Mouse (Mus musculus) embryonic facial prominence, embryonic 11.5 days (tissue): ENCODE data around the gene Hist3h2a. TPM values are rescaled to one million over a fixed set of nuclear protein-coding genes. Genes with fewer than 3 reads are reported as not detected.

ENCODE experiments used
- ATAC-seq: fragments of 200-750 bp; cut with Nextera tagmentation; replicated peaks from 2 replicates; pipeline ENCODE4 v1.8.0; 2017; ENCODE audit warnings: low read depth; ENCODE audit not compliant: insufficient number of reproducible peaks, low FRiP score, low TSS enrichment
- DNase-seq: peaks from one replicate; pipeline ENCODE4 v3.0.0-alpha.2; 2015; ENCODE audit warnings: low spot score
- H3K27ac ChIP-seq: fragments of 300-500 bp; sonication (generic); replicated peaks from 2 replicates; pipeline ENCODE4 v1.5.1; 2014; ENCODE audit warnings: mild to moderate bottlenecking, low read depth, low read length, control low read depth
- H3K27me3 ChIP-seq: fragments of 300-500 bp; sonication (generic); 2 replicates; pipeline ENCODE4 v1.6.1; 2014; ENCODE audit warnings: mild to moderate bottlenecking, low read length, moderate library complexity, mixed read lengths; ENCODE audit not compliant: control insufficient read depth, insufficient read depth
- H3K36me3 ChIP-seq: fragments of 300-500 bp; sonication (generic); replicated peaks from 2 replicates; pipeline ENCODE4 v1.6.1; 2014; ENCODE audit warnings: low read depth, mild to moderate bottlenecking, low read length, moderate library complexity, mixed read lengths; ENCODE audit not compliant: control insufficient read depth, insufficient read depth
- H3K4me1 ChIP-seq: fragments of 300-500 bp; sonication (generic); 2 replicates; pipeline ENCODE4 v1.6.1; 2014; ENCODE audit warnings: low read length, mixed read lengths; ENCODE audit not compliant: control insufficient read depth, insufficient read depth
- H3K4me2 ChIP-seq: fragments of 300-500 bp; sonication (generic); 2 replicates; pipeline ENCODE4 v1.6.1; 2014; ENCODE audit warnings: low read depth, mild to moderate bottlenecking, control low read depth, low read length, moderate library complexity
- H3K4me3 ChIP-seq: fragments of 300-500 bp; sonication (generic); 2 replicates; pipeline ENCODE4 v1.5.1; 2014; ENCODE audit warnings: low read depth, low read length, control low read depth
- H3K9ac ChIP-seq: fragments of 300-500 bp; sonication (generic); replicated peaks from 2 replicates; pipeline ENCODE4 v1.6.1; 2014; ENCODE audit warnings: mild to moderate bottlenecking, control low read depth, low read length
- H3K9me3 ChIP-seq: fragments of 300-500 bp; sonication (generic); replicated peaks from 2 replicates; pipeline ENCODE4 v1.6.1; 2016; ENCODE audit warnings: mild to moderate bottlenecking, low read length, inconsistent platforms, mixed read lengths; ENCODE audit not compliant: control insufficient read depth
- WGBS: fragments of 180-500 bp; shearing (Covaris S2); extraction: QIAGEN DNeasy Blood & Tissue Kit; methylation state at CpG from one replicate; pipeline ENCODE4 v1.1.7; 2014; 5-methylcytosine and 5-hydroxymethylcytosine counted together
- polyA plus RNA-seq: library from polyadenylated mRNA; unstranded; fragments of >200 nt; fragmentation: Nextera tagmentation; extraction: Ambion mirVana; gene quantifications from 2 replicates; pipeline ENCODE4 v1.2.1, GENCODE M21; 2014

The Hist3h2a gene
- polyA plus RNA-seq, 1 experiment from 2014 or later, result 33.0 TPM

DNA sequence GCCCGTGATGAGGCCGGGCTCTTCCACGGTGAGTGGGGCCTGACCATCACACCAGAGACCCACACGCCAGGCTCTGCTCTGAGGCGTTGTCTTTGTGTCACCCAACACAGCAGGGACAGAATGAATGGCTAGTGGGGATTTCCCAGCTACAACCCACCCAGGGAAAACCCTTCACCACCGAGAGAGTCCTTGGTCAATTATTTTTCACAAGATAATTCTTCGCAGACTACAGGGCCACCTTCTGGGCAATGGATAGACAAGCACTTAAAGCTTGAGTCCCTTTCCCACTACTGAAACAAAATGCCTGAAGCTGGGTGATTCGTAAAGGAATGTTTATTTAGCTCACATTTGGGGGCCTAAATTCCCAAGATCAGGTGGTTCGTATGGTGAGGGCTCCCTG, 32.1 kb upstream of the Hist3h2a start:
- no peak overlapping the region for H3K9ac ChIP-seq
- WGBS, result 81% methylated on average over 9 of the region's 9 CpGs
- H3K27me3 ChIP-seq, result no peaks in the 10 kb centered on the region

DNA sequence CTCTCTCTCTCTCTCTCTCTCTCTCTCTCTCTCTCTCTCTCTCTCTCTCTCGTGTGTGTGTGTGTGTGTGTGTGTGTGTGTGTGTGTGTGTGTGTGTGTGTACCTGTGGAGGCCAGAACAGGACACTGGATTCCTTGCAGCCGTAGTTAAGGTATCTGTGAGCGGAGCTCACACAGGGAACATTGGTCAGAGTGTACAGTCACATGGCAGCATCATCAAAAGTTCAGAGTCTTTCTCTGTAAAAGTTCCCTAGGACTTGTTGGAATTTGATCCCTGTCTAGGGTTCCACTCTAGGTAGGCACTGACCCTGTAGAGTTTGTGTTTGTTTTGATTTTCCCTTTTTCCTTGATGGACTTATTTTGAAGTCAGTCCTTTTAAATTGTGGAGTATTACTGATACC, 27.8 kb upstream of the Hist3h2a start:
- H3K9me3 ChIP-seq, result no peaks in the 10 kb centered on the region
- no peaks in the 10 kb centered on the region for H3K36me3 ChIP-seq
- H3K4me1 ChIP-seq, result no peaks in the 10 kb centered on the region
- 86% methylated on average over 2 of the region's 3 CpGs for WGBS
- H3K27me3 ChIP-seq, result no peaks in the 10 kb centered on the region
- no peak overlapping the region for H3K4me2 ChIP-seq
- H3K9ac ChIP-seq, result no peak overlapping the region
- no peak overlapping the region for H3K27ac ChIP-seq
- DNase-seq, result no peak
- no peak overlapping the region for H3K4me3 ChIP-seq
- no peak for ATAC-seq

More for the DNA sequence above, 32.1 kb upstream of the Hist3h2a start:
- Histone ChIP-seq H3K4me3 (no peak overlapping the region), H3K4me1 (no peaks in the 10 kb centered on the region), H3K36me3 (no peaks in the 10 kb centered on the region), H3K27ac (no peak overlapping the region), H3K9me3 (no peaks in the 10 kb centered on the region), H3K4me2 (no peak overlapping the region)
- ATAC-seq (no peak), DNase-seq (no peak)

- H3K27me3 ChIP-seq, result no peaks in the 10 kb centered on the region
- no peak overlapping the region for H3K4me2 ChIP-seq
- 62% methylated on average over 2 of the region's 2 CpGs for WGBS
- ATAC-seq (no peak), DNase-seq (no peak)
- no peak overlapping the region for H3K9ac ChIP-seq
- no peaks in the 10 kb centered on the region for H3K4me1 ChIP-seq
- H3K4me3 ChIP-seq, result no peak overlapping the region
- H3K36me3 ChIP-seq, result peaks cover 3% of the 10 kb centered on the region; the same call in 1 of the 2 replicates
- no peak overlapping the region for H3K27ac ChIP-seq
- no peaks in the 10 kb centered on the region for H3K9me3 ChIP-seq
Observed at GRCm38 (mm10) chr11:58927053-58927452, 27.4 kb upstream of the Hist3h2a start.

DNA sequence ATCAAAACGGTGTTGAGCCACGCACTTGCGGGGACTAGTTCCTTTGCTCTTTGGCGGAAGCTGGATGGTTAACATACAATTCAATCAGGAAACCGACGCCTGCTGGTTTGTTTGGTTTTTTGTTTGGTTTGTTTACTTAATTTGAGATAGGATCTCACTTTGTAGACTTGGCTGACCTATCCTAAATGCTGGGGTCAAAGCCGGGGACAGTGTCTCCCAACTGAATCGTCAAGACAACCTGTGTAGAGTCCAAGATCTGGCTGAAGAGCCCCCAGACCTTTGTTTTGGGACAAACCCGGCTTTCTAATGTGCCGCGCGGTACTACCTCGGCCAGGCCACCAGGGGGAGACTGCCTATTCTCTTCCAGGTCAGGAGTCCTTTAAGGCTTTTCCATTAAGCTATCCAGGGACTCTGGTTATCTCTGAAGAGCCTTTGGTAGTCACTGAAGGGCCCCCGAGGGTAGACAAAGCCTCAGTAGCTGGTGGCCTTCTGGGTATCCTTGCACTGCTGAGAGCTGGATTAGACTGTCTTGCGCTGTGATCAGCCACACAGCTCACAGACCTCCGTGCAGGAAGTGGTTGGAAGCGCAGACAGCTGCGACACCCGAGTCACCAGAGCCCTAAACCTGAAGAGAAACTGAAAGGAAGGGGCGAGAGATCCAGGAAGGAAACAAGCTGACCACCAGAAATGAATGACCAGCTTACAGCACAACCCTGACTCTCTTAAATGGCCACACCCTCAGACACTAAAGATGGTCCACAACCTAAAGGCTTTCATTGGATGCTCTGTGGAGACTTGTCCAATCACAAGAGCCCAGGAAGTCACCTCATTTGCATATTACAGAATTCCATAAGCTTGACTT, 26.5 kb upstream of the Hist3h2a start:
- Histone ChIP-seq H3K4me3 (no peak overlapping the region), H3K9ac (peak overlapping the region; percentile 4; the same call in 1 of the 2 replicates), H3K4me1 (no peaks in the 10 kb centered on the region), H3K9me3 (no peaks in the 10 kb centered on the region), H3K36me3 (peaks cover 3% of the 10 kb centered on the region), H3K4me2 (no peak overlapping the region), H3K27ac (no peak overlapping the region), H3K27me3 (no peaks in the 10 kb centered on the region)
- 38% methylated on average over 20 of the region's 20 CpGs for WGBS
- ATAC-seq, result peak; percentile 49; the same call in 1 of the 2 replicates
- peak; percentile 79 for DNase-seq

- Histone ChIP-seq H3K4me1 (no peaks in the 10 kb centered on the region), H3K9ac (no peak overlapping the region), H3K4me2 (no peak overlapping the region), H3K9me3 (no peaks in the 10 kb centered on the region), H3K4me3 (no peak overlapping the region), H3K27me3 (no peaks in the 10 kb centered on the region), H3K36me3 (peaks cover 10% of the 10 kb centered on the region), H3K27ac (no peak overlapping the region)
- ATAC-seq, result no peak
- WGBS, result 66% methylated on average over 4 of the region's 4 CpGs
- no peak for DNase-seq
Observed at GRCm38 (mm10) chr11:58929055-58929454, 25.4 kb upstream of the Hist3h2a start.

- DNase-seq, result no peak
- no peak overlapping the region for H3K9ac ChIP-seq
- H3K27ac ChIP-seq, result no peak overlapping the region
- H3K4me2 ChIP-seq, result no peak overlapping the region
- H3K9me3 ChIP-seq, result no peaks in the 10 kb centered on the region
- no peaks in the 10 kb centered on the region for H3K4me1 ChIP-seq
- H3K36me3 ChIP-seq, result peaks cover 10% of the 10 kb centered on the region
- no peaks in the 10 kb centered on the region for H3K27me3 ChIP-seq
- H3K4me3 ChIP-seq, result no peak overlapping the region
- ATAC-seq, result no peak
- whole genome bisulfite sequencing, result 48% methylated on average over 3 of the region's 3 CpGs
Observed at GRCm38 (mm10) chr11:58929641-58930040, 24.8 kb upstream of the Hist3h2a start.

DNA sequence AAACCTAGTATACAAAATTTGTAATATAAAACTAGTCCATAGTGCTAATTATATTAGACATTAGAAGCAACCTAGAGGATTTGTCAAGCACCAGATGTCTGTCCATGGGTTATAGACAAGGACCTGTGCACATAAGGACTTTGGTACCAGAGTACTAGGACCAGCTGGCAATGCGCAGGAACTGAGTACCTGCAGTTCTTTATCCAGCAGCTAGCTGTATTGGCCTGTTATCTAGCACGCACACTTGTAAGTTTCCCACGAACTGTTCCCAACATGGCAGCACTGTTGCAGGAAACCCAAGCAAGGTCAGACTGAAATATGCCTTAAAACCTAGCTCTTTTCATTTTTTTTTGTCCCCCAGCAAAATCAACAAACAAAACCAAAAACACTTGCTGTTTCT, 24.2 kb upstream of the Hist3h2a start:
- Histone ChIP-seq H3K9me3 (no peaks in the 10 kb centered on the region), H3K4me1 (no peaks in the 10 kb centered on the region), H3K27me3 (no peaks in the 10 kb centered on the region), H3K27ac (no peak overlapping the region), H3K36me3 (peaks cover 10% of the 10 kb centered on the region), H3K4me2 (no peak overlapping the region), H3K9ac (no peak overlapping the region), H3K4me3 (no peak overlapping the region)
- WGBS, result 91% methylated on average over 3 of the region's 3 CpGs
- ATAC-seq (no peak), DNase-seq (no peak)

DNA sequence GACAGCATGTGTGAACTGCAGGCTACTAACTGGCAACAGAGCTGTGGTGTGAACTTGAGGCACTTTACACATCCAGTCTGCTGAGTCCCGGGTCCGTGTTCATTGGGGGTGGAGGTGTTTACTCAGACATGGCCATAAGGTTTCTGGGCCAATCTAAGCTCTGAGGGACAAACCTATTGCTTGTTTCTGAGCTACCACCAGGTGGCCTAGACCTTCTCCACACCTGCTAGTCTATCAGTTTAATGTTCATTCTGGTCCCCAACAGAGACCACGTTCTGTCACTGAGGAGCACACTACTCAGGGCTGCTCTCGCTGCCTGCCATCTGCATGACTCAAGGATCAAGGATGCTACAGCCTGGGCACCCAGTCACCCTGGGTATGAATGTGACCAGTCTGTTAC, 22.9 kb upstream of the Hist3h2a start:
- Histone ChIP-seq H3K4me1 (no peaks in the 10 kb centered on the region), H3K4me3 (no peak overlapping the region), H3K36me3 (peaks cover 12% of the 10 kb centered on the region), H3K27ac (no peak overlapping the region), H3K9ac (no peak overlapping the region), H3K9me3 (no peaks in the 10 kb centered on the region), H3K27me3 (no peaks in the 10 kb centered on the region), H3K4me2 (no peak overlapping the region)
- no peak; the same call in 1 of the 2 replicates for ATAC-seq
- DNase-seq, result no peak
- WGBS, result 71% methylated on average over 4 of the region's 4 CpGs
